8 mouse cellular contexts compared by ENCODE assay signal in genomic region chr6:83456131-83456983, GRCm38 (mm10). TPM values are rescaled to one million over a fixed set of nuclear protein-coding genes. Genes with fewer than 3 reads are reported as not detected.
A peak's percentile ranks its signal among the peaks of the same experiment; 100 is the strongest.
DNase-seq lines count a peak whose midpoint lies in the region; ATAC-seq and TF ChIP-seq lines count a peak whose summit lies in the region.

No protein-coding gene starts in this region.

- peaks cover 0 to 23% of the 10 kb centered on the region in 2 experiments for H3K36me3 ChIP-seq in CH12.LX (replicated peaks in 1 of 2; ENCODE audit: control insufficient read depth in 1 of 2, insufficient read depth in 1 of 2, low read length in 1 of 2)
- no peaks in the 10 kb centered on the region for H3K36me3 ChIP-seq in heart, embryonic 16.5 days (ENCODE audit: control insufficient read depth, insufficient read depth)

- in situ Hi-C loops in CH12.LX (cut with MboI; ENCODE audit: low pct_ligation_motif_present, low pct_unique_long_range_greater_than_20kb, low sequenced_read_pairs), result no loop called here

- peak; percentile 40; the same call in 1 of the 2 replicates for TF ChIP-seq POLR2A in CH12.LX (IDR thresholded peaks at IDR 0.05; ENCODE audit: low read depth, low read length)
- TF ChIP-seq POLR2A in bone marrow, adult 2 months (IDR thresholded peaks at IDR 0.05; ENCODE audit: borderline replicate concordance, control insufficient read depth, low read depth, low read length), result peak; percentile 55; the same call in 1 of the 2 replicates

- peaks cover 4% of the 10 kb centered on the region for H3K27me3 ChIP-seq in CH12.LX (replicated peaks)
- H3K27me3 ChIP-seq in heart, embryonic 16.5 days (ENCODE audit: control insufficient read depth, insufficient read depth, low read length), result no peaks in the 10 kb centered on the region

- no peak for TF ChIP-seq RAD21 in CH12.LX (IDR thresholded peaks at IDR 0.05; ENCODE audit: low read depth, low read length)

- peak overlapping the region; percentile 80 for H3K9ac ChIP-seq in CH12.LX (ENCODE audit: insufficient read depth, low read depth)
- peak overlapping the region; percentile 93 for H3K9ac ChIP-seq in heart, embryonic 16.5 days (ENCODE audit: low read length)

- H3K27ac ChIP-seq in CH12.LX (ENCODE audit: insufficient read depth, low read depth), result peak overlapping the region; percentile 42
- H3K27ac ChIP-seq in bone marrow, adult 2 months (ENCODE audit: control insufficient read depth, insufficient read depth, low read depth, low read length, poor library complexity), result peak overlapping the region; percentile 94
- peak overlapping the region; percentile 93 for H3K27ac ChIP-seq in heart, embryonic 16.5 days (ENCODE audit: low read length)

- peak overlapping the region; percentile 77 for H3K4me2 ChIP-seq in CH12.LX (ENCODE audit: insufficient read depth, low read depth, poor library complexity, severe bottlenecking)
- peak overlapping the region; percentile 94 for H3K4me2 ChIP-seq in heart, embryonic 16.5 days (ENCODE audit: low read depth, low read length)

- H3K4me3 ChIP-seq in CH12.LX (replicated peaks in 1 of 3; ENCODE audit: low read depth in 2 of 3, low read length in 2 of 3, poor library complexity in 1 of 3), result peak overlapping the region; percentile 63 to 75 (median 67)
- peak overlapping the region; percentile 79 for H3K4me3 ChIP-seq in bone marrow, adult 2 months (replicated peaks; ENCODE audit: control insufficient read depth, low read depth, low read length)
- H3K4me3 ChIP-seq in heart, embryonic 16.5 days (ENCODE audit: low read length), result peak overlapping the region; percentile 82

- dilution Hi-C loops in CH12.LX (cut with MboI; ENCODE audit: extremely low pct_ligation_motif_present, extremely low pct_unique_long_range_greater_than_20kb, low sequenced_read_pairs), result no loop called here

- H3K4me1 ChIP-seq in CH12.LX (ENCODE audit: control insufficient read depth in 1 of 2, insufficient read depth in 2 of 2), result peaks cover 13 to 73% of the 10 kb centered on the region in 2 experiments
- H3K4me1 ChIP-seq in bone marrow, adult 2 months (ENCODE audit: control insufficient read depth, insufficient read depth, low read length), result peaks cover 11% of the 10 kb centered on the region
- H3K4me1 ChIP-seq in heart, embryonic 16.5 days (ENCODE audit: control insufficient read depth, insufficient read depth, low read length), result peaks cover 43% of the 10 kb centered on the region

- under 1% methylated on average over 98 of the region's 105 CpGs for WGBS in bone marrow, adult 2 months
- WGBS in heart, embryonic 16.5 days, result under 1% methylated on average over 61 of the region's 105 CpGs

- peak; percentile 48 for DNase-seq in CH12.LX (ENCODE audit: extremely low read depth)
- DNase-seq in kidney, postnatal 14 days, result peak; percentile 87
- peak; percentile 82 for DNase-seq in lung, postnatal 14 days
- DNase-seq in ovary, postnatal 10 days (ENCODE audit: low spot score), result peak; percentile 72
- DNase-seq in thymus, postnatal 25 days, result peak; percentile 82

- peak in 1 of 2 experiments; percentile 27; a peak in 1 of 4 replicates for TF ChIP-seq CTCF in CH12.LX (conservative IDR thresholded peaks at IDR 0.05 in 1 of 2, IDR thresholded peaks at IDR 0.05 in 1 of 2; ENCODE audit: low read depth in 2 of 2, low read length in 2 of 2)
- TF ChIP-seq CTCF in bone marrow, adult 2 months (IDR thresholded peaks at IDR 0.05; ENCODE audit: control insufficient read depth, insufficient read depth, low read length), result no peak

- H3K9me3 ChIP-seq in CH12.LX (replicated peaks; ENCODE audit: low read length), result no peaks in the 10 kb centered on the region
- H3K9me3 ChIP-seq in heart, embryonic 16.5 days (replicated peaks; ENCODE audit: control insufficient read depth, low read length), result no peaks in the 10 kb centered on the region

- TF ChIP-seq EP300 in CH12.LX (IDR thresholded peaks at IDR 0.05; ENCODE audit: low read length), result no peak

- H3K79me2 ChIP-seq in CH12.LX (replicated peaks; ENCODE audit: control insufficient read depth, extremely low read depth, insufficient read depth, poor library complexity, severe bottlenecking), result no peaks in the 10 kb centered on the region

- ATAC-seq in erythroid progenitor cell, adult 5-6 weeks (replicated peaks; ENCODE audit: low FRiP score, poor library complexity, severe bottlenecking), result peak; percentile 52
- peak; percentile 80 for ATAC-seq in heart, embryonic 16.5 days (replicated peaks; ENCODE audit: extremely low read depth, insufficient read depth, low FRiP score)

TF ChIP-seq in CH12.LX, 34 proteins besides CTCF, POLR2A, EP300 and RAD21 (continues in another document):
- TF ChIP-seq CHD1 (IDR thresholded peaks at IDR 0.05; ENCODE audit: low read depth, low read length), result no peak
- no peak for TF ChIP-seq SMC3 (IDR thresholded peaks at IDR 0.05; ENCODE audit: low read depth, low read length)
- no peak for TF ChIP-seq ZC3H11A (IDR thresholded peaks at IDR 0.05; ENCODE audit: low read depth, low read length)
- peak; percentile 58 for TF ChIP-seq MXI1 (IDR thresholded peaks at IDR 0.05; ENCODE audit: low read depth, low read length)
- no peak; the same call in 1 of the 2 replicates for TF ChIP-seq NRF1 (IDR thresholded peaks at IDR 0.05; ENCODE audit: low read depth, low read length)
- TF ChIP-seq MYC (IDR thresholded peaks at IDR 0.05; ENCODE audit: low read depth, low read length), result no peak
- no peak for TF ChIP-seq USF2 (conservative IDR thresholded peaks at IDR 0.05; ENCODE audit: low read depth, low read length)
- no peak for TF ChIP-seq PAX5 (IDR thresholded peaks at IDR 0.05; ENCODE audit: low read length)
- no peak for TF ChIP-seq E2F4 (IDR thresholded peaks at IDR 0.05; ENCODE audit: insufficient replicate concordance, low read depth, low read length)
- no peak for TF ChIP-seq RCOR1 (conservative IDR thresholded peaks at IDR 0.05; ENCODE audit: low read depth, low read length)
- no peak for TF ChIP-seq POLR2AphosphoS2 (IDR thresholded peaks at IDR 0.05; ENCODE audit: low read depth, low read length)
- TF ChIP-seq SIN3A (IDR thresholded peaks at IDR 0.05; ENCODE audit: low read length), result peak; percentile 54; the same call in 1 of the 2 replicates
- TF ChIP-seq UBTF (IDR thresholded peaks at IDR 0.05; ENCODE audit: low read depth, low read length), result peak; percentile 76; the same call in 1 of the 2 replicates
- TF ChIP-seq BHLHE40 (IDR thresholded peaks at IDR 0.05; ENCODE audit: low read depth, low read length), result peak; percentile 99
- TF ChIP-seq TBP (conservative IDR thresholded peaks at IDR 0.05; ENCODE audit: low read depth, low read length), result no peak
- 0 out of 2 replicates have a peak, but pooled peaks have one; percentile 69 for TF ChIP-seq MAZ (IDR thresholded peaks at IDR 0.05; ENCODE audit: low read depth, low read length)
- no peak for TF ChIP-seq JUN (IDR thresholded peaks at IDR 0.05; ENCODE audit: insufficient read depth, low read depth, low read length)
- no peak for TF ChIP-seq ETS1 (conservative IDR thresholded peaks at IDR 0.05; ENCODE audit: low read depth, low read length)
- TF ChIP-seq ZMIZ1 (IDR thresholded peaks at IDR 0.05; ENCODE audit: low read depth, low read length), result peak; percentile 28; the same call in 1 of the 2 replicates
- TF ChIP-seq MEF2A (IDR thresholded peaks at IDR 0.05; ENCODE audit: borderline replicate concordance, low read depth, low read length), result peak; percentile 46; the same call in 1 of the 2 replicates
- no peak for TF ChIP-seq JUND (conservative IDR thresholded peaks at IDR 0.05; ENCODE audit: low read depth, low read length)
- TF ChIP-seq TCF12 (IDR thresholded peaks at IDR 0.05; ENCODE audit: low read depth, low read length), result 0 out of 2 replicates have a peak, but pooled peaks have one; percentile 38
- no peak for TF ChIP-seq GABPA (IDR thresholded peaks at IDR 0.05; ENCODE audit: insufficient replicate concordance, low read depth, low read length)
- TF ChIP-seq ELF1 (IDR thresholded peaks at IDR 0.05; ENCODE audit: low read depth, low read length), result peak; percentile 57
- peak; percentile 87 for TF ChIP-seq CHD2 (IDR thresholded peaks at IDR 0.05; ENCODE audit: low read length)
- TF ChIP-seq MAX (IDR thresholded peaks at IDR 0.05; ENCODE audit: low read length), result no peak
- TF ChIP-seq NELFE (IDR thresholded peaks at IDR 0.05; ENCODE audit: low read depth, low read length), result peak; percentile 48; the same call in 1 of the 2 replicates
- TF ChIP-seq MAFK (IDR thresholded peaks at IDR 0.05; ENCODE audit: insufficient replicate concordance, low read length), result no peak
- no peak for TF ChIP-seq ZNF384 (IDR thresholded peaks at IDR 0.05; ENCODE audit: low read depth, low read length)
- TF ChIP-seq USF1 (IDR thresholded peaks at IDR 0.05; ENCODE audit: low read depth, low read length), result peak; percentile 10; the same call in 1 of the 2 replicates
- no peak for TF ChIP-seq ZKSCAN1 (IDR thresholded peaks at IDR 0.05; ENCODE audit: borderline replicate concordance, low read depth, low read length)
- 0 out of 2 replicates have a peak, but pooled peaks have one; percentile 26 for TF ChIP-seq IRF4 (IDR thresholded peaks at IDR 0.05; ENCODE audit: low read depth, low read length)
- no peak for TF ChIP-seq HCFC1 (IDR thresholded peaks at IDR 0.05; ENCODE audit: low read depth, low read length)

RNA-seq across cellular contexts. Expression of gene Tet3, which starts 2.5 kb away (rescaled TPM):
- total RNA-seq in CH12.LX (2012; rRNA removed) (5.6 and 8.2 TPM in 2 replicates), CH12.LX (2014; rRNA removed) (2.2 and 3.2 TPM in 2 replicates)
- polyA plus RNA-seq in CH12.LX (2012; ENCODE audit: insufficient read length, low read depth), result 6.4 and 10.0 TPM in 2 replicates
- polyA plus RNA-seq in bone marrow, adult 2 months (2011; ENCODE audit: insufficient read depth, insufficient read length, low replicate concordance, missing spikeins), result 23.1 and 35.7 TPM in 2 replicates
- 33.5 and 46.5 TPM in 2 replicates for total RNA-seq in erythroid progenitor cell, adult 5-6 weeks (2015; ENCODE audit: low replicate concordance)
- total RNA-seq in erythroid progenitor cell, adult 5-6 weeks (2017; ENCODE audit: low replicate concordance), result 28.2 and 32.9 TPM in 2 replicates
- polyA plus RNA-seq in heart, embryonic 16.5 days (2015; fragmentation: Nextera tagmentation; extraction: Ambion mirVana), result 29.0 and 29.3 TPM in 2 replicates

RNA-seq across cellular contexts. Expression of gene Dguok, which starts 50.4 kb away (rescaled TPM):
- total RNA-seq in CH12.LX (2012; rRNA removed), result 11.1 and 11.5 TPM in 2 replicates
- total RNA-seq in CH12.LX (2014; rRNA removed), result 14.6 and 16.7 TPM in 2 replicates
- 8.0 and 8.7 TPM in 2 replicates for polyA plus RNA-seq in CH12.LX (2012; ENCODE audit: insufficient read length, low read depth)
- polyA plus RNA-seq in bone marrow, adult 2 months (2011; ENCODE audit: insufficient read depth, insufficient read length, low replicate concordance, missing spikeins), result 24.0 and 38.4 TPM in 2 replicates
- total RNA-seq in erythroid progenitor cell, adult 5-6 weeks (2015; ENCODE audit: low replicate concordance), result 26.0 and 58.4 TPM in 2 replicates
- total RNA-seq in erythroid progenitor cell, adult 5-6 weeks (2017; ENCODE audit: low replicate concordance), result 25.1 and 27.7 TPM in 2 replicates
- polyA plus RNA-seq in heart, embryonic 16.5 days (2015; fragmentation: Nextera tagmentation; extraction: Ambion mirVana), result 57.6 and 58.2 TPM in 2 replicates

Comparison
In these comparisons a context has a peak if more than half of its experiments do, and no peak if none do; other contexts are left out.
1. Peak in every context shown above with its lines: DNase-seq, ATAC-seq, H3K4me3 ChIP-seq and H3K27ac ChIP-seq.
2. H3K27ac ChIP-seq: peak in every context shown above with its lines; median percentile 94 in bone marrow, adult 2 months; 93 in heart, embryonic 16.5 days; 42 in CH12.LX.